Mouse (Mus musculus): ENCODE measurements around the gene Rnf34.

DNA sequence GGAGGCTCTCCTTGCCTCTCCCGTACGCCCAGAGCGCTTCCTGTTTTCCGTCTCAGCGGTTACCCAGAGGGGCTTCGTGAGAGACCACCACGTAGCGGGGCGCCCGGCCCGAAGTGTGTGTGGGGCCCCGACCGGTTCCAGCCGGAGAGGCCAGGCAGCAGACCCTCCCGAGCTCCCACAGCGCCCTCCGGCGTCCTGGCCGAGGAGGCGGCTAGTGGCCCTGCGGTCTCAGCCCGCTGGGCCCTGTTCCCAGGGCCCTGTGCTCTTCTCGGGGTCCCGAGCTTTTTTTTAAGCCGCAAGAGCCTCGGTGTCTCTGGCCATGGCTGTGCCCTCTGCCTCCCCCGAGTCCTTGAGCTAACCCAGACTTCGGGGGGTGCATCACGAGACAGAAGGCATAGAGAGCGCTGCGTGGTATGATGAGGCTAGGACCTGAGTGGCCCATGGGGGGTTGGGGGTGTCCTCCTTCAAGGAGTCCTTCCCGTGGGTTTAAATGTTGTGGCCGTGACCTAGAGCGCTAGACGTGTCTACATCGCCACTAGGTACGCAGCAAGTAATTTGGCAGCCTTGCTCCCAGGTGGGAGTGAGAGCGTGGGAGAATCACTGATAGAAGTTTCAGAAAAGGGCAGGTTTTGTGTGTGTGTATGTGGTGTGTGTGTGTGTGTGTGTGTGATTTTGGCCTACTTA is 613 bp downstream of the Rnf34 start:
- no peak for TF ChIP-seq CTCF (IDR thresholded peaks at IDR 0.05; ENCODE audit: extremely low read depth, insufficient read length, insufficient replicate concordance, low read depth, low read length)
- no peak for TF ChIP-seq POLR2A (IDR thresholded peaks at IDR 0.05; ENCODE audit: low read depth, low read length)

Data from small intestine, adult 2 months (tissue).